Mouse (Mus musculus) ES-Bruce4 (cell line): Measurements from ENCODE around the gene Cdr2l.

Experiments used
- CTCF ChIP-seq: IDR thresholded peaks from one replicate; pipeline ENCODE4 v1.8.1; 2011; ENCODE audit warnings: low read depth, low read length
- EP300 ChIP-seq: IDR thresholded peaks from 2 replicates; pipeline ENCODE4 v1.6.1; 2011; ENCODE audit warnings: low read depth, low read length; ENCODE audit not compliant: insufficient read depth
- POLR2A ChIP-seq: IDR thresholded peaks from one replicate; pipeline ENCODE4 v1.8.1; 2011; ENCODE audit warnings: low read length; ENCODE audit not compliant: insufficient read depth

GRCm38 (mm10) chr11:115372737-115373136 is 9.0 kb upstream of the Cdr2l start:
- TF ChIP-seq POLR2A: no peak
- no peak for TF ChIP-seq CTCF
- TF ChIP-seq EP300: no peak
